Mouse (Mus musculus): ENCODE results near the gene Ptk6. TPM values are rescaled to one million over a fixed set of nuclear protein-coding genes. Genes with fewer than 3 reads are reported as not detected.

Ptk6 gene
- total and polyA plus RNA-seq, 3 experiments, result 0.05 to 0.17 (median 0.09) TPM

DNA sequence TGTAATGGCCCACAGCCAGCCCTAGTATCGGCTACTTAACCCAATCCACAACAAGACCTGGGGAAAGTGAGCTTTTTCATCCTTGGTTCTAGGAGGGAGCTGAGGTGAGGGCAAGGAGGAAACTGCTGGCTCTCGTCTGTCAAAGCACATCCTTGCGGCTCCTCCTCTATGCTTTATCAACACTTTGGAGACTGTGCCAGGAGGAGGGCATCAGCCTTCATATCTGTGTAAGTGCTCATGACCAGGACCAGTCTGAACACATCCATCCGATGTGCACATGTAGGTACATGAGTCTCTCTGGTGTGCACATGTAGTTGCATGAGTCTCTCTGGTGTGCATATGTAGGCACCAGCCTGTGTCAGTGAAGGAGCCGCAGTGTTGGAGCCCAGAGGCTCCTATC, 3.1 kb upstream of the Ptk6 start:
- TF ChIP-seq UBTF (IDR thresholded peaks at IDR 0.05; ENCODE audit: low read depth, low read length) (no peak), EP300 (IDR thresholded peaks at IDR 0.05; ENCODE audit: low read length) (no peak), E2F4 (IDR thresholded peaks at IDR 0.05; ENCODE audit: insufficient replicate concordance, low read depth, low read length) (no peak), ZMIZ1 (IDR thresholded peaks at IDR 0.05; ENCODE audit: low read depth, low read length) (no peak), CHD2 (IDR thresholded peaks at IDR 0.05; ENCODE audit: low read length) (no peak), BHLHE40 (IDR thresholded peaks at IDR 0.05; ENCODE audit: low read depth, low read length) (no peak), CHD1 (IDR thresholded peaks at IDR 0.05; ENCODE audit: low read depth, low read length) (no peak), KAT2A (IDR thresholded peaks at IDR 0.05; ENCODE audit: insufficient replicate concordance, low read length) (no peak), TCF12 (IDR thresholded peaks at IDR 0.05; ENCODE audit: low read depth, low read length) (no peak), USF2 (conservative IDR thresholded peaks at IDR 0.05; ENCODE audit: low read depth, low read length) (no peak), TBP (conservative IDR thresholded peaks at IDR 0.05; ENCODE audit: low read depth, low read length) (no peak), JUND (conservative IDR thresholded peaks at IDR 0.05; ENCODE audit: low read depth, low read length) (no peak), MYC (IDR thresholded peaks at IDR 0.05; ENCODE audit: low read depth, low read length) (no peak), CTCF (conservative IDR thresholded peaks at IDR 0.05 in 1 of 2, IDR thresholded peaks at IDR 0.05 in 1 of 2; ENCODE audit: low read depth in 2 of 2, low read length in 2 of 2) (no peak), SIN3A (IDR thresholded peaks at IDR 0.05; ENCODE audit: low read length) (no peak)
- no peak overlapping the region for H3K4me2 ChIP-seq (ENCODE audit: insufficient read depth, low read depth, poor library complexity, severe bottlenecking)
- in situ Hi-C loops (cut with MboI; ENCODE audit: low pct_ligation_motif_present, low pct_unique_long_range_greater_than_20kb, low sequenced_read_pairs), result no loop called here

DNA sequence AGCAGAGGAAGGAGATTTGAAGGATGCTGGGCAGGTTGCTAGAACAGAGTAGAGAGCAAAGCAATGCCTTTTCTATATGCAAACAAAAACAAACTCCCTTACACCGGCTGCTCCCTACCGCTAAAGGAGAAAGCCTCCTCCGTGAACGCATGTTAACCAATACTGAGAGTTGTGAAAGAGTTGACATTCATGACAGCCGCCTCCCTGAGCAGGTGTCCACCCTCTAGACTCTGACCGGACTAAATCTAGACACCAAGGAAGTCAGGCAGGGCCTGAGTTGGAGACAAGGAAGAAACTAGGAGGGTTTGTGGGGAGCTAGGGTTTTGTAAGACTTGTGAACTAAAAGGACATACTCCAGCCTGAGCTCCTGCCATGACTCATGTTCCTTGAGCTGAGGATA, 297 bp upstream of the Ptk6 start:
- Histone ChIP-seq H3K36me3 (replicated peaks in 1 of 2; ENCODE audit: control insufficient read depth in 1 of 2, insufficient read depth in 1 of 2, low read length in 1 of 2) (no peaks in the 10 kb centered on the region), H3K4me3 (replicated peaks in 1 of 3; ENCODE audit: low read depth in 2 of 3, low read length in 2 of 3, poor library complexity in 1 of 3) (no peak overlapping the region), H3K27ac (ENCODE audit: insufficient read depth, low read depth) (no peak overlapping the region), H3K27me3 (replicated peaks) (no peaks in the 10 kb centered on the region), H3K4me2 (ENCODE audit: insufficient read depth, low read depth, poor library complexity, severe bottlenecking) (no peak overlapping the region), H3K79me2 (replicated peaks; ENCODE audit: control insufficient read depth, extremely low read depth, insufficient read depth, poor library complexity, severe bottlenecking) (no peaks in the 10 kb centered on the region), H3K9me3 (replicated peaks; ENCODE audit: low read length) (no peaks in the 10 kb centered on the region), H3K4me1 (ENCODE audit: control insufficient read depth in 1 of 2, insufficient read depth in 2 of 2) (peaks cover 8 to 9% of the 10 kb centered on the region in 2 experiments; a peak in 3 of 4 replicates), H3K9ac (ENCODE audit: insufficient read depth, low read depth) (no peak overlapping the region)
- dilution Hi-C loops (cut with MboI; ENCODE audit: extremely low pct_ligation_motif_present, extremely low pct_unique_long_range_greater_than_20kb, low sequenced_read_pairs), result no loop called here
- TF ChIP-seq RCOR1 (conservative IDR thresholded peaks at IDR 0.05; ENCODE audit: low read depth, low read length) (no peak), MAX (IDR thresholded peaks at IDR 0.05; ENCODE audit: low read length) (no peak), ETS1 (conservative IDR thresholded peaks at IDR 0.05; ENCODE audit: low read depth, low read length) (no peak), JUND (conservative IDR thresholded peaks at IDR 0.05; ENCODE audit: low read depth, low read length) (no peak)
- DNase-seq (ENCODE audit: extremely low read depth), result no peak
- in situ Hi-C loops (cut with MboI; ENCODE audit: low pct_ligation_motif_present, low pct_unique_long_range_greater_than_20kb, low sequenced_read_pairs), result no loop called here

More for the DNA sequence above, 3.1 kb upstream of the Ptk6 start:
- Histone ChIP-seq H3K27me3 (replicated peaks) (no peaks in the 10 kb centered on the region), H3K9me3 (replicated peaks; ENCODE audit: low read length) (no peaks in the 10 kb centered on the region), H3K36me3 (replicated peaks in 1 of 2; ENCODE audit: control insufficient read depth in 1 of 2, insufficient read depth in 1 of 2, low read length in 1 of 2) (no peaks in the 10 kb centered on the region), H3K27ac (ENCODE audit: insufficient read depth, low read depth) (no peak overlapping the region), H3K79me2 (replicated peaks; ENCODE audit: control insufficient read depth, extremely low read depth, insufficient read depth, poor library complexity, severe bottlenecking) (no peaks in the 10 kb centered on the region), H3K4me1 (ENCODE audit: control insufficient read depth in 1 of 2, insufficient read depth in 2 of 2) (peaks cover 7% of the 10 kb centered on the region in 2 experiments; a peak in 3 of 4 replicates), H3K4me3 (replicated peaks in 1 of 3; ENCODE audit: low read depth in 2 of 3, low read length in 2 of 3, poor library complexity in 1 of 3) (no peak overlapping the region), H3K9ac (ENCODE audit: insufficient read depth, low read depth) (no peak overlapping the region)
- dilution Hi-C loops (cut with MboI; ENCODE audit: extremely low pct_ligation_motif_present, extremely low pct_unique_long_range_greater_than_20kb, low sequenced_read_pairs), result no loop called here
- DNase-seq (ENCODE audit: extremely low read depth), result no peak

All from CH12.LX (cell line).